Mouse (Mus musculus): ENCODE data around the gene Arid3b. TPM values are rescaled to one million over a fixed set of nuclear protein-coding genes. Genes with fewer than 3 reads are reported as not detected.

Gene Arid3b
- polyA plus RNA-seq, 2 experiments = 7.8 to 8.5 TPM

DNA sequence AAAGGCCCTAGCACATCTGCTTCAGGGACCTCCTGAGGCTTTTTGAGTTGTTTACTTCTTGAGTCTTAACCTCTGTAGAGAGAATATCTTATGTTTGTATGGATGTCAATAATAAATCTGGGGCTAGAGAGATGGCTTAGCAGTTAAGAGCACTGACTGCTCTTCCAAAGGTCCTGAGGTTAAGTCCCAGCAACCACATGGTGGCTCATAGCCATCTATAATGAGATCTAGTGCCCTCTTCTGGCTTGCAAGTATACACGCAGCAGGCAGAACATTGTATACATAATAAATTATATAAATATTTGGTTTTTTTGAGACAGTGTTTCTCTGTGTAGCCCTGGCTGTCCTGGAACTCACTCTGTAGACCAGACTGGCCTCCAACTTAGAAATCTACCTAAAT lies 62.4 kb downstream of the Arid3b start:
- 3% methylated on average over 1 of the region's 1 CpGs for WGBS (ENCODE audit: insufficient replicate concordance)

DNA sequence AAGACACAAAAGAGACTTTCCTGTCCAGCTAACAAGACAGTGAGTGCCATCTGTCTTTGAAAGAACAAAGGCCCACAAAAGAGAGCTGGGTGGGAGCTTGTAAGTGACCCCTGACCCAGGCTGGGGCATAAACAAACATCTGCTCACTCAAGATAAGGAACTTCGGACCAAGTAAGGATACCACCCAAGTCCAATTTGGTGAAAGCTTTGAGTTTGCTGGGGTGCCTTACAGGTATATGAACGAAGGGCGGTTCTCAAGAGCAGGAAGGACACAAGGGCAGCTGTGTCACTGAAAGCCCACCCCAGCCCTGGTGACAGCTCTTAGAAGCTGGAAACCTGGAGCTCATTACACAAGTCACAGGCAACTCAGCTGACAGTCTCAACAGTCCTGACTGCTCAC lies 62.8 kb downstream of the Arid3b start:
- Histone ChIP-seq H3K27me3 (ENCODE audit: control insufficient read depth, insufficient read depth, low read length) (no peaks in the 10 kb centered on the region), H3K4me2 (ENCODE audit: low read depth) (peak overlapping the region; percentile 45), H3K9ac (replicated peaks) (peak overlapping the region; percentile 52), H3K9me3 (ENCODE audit: control insufficient read depth, low read length) (no peaks in the 10 kb centered on the region), H3K4me3 (ENCODE audit: insufficient read depth in 1 of 2, low read depth in 2 of 2, low read length in 2 of 2) (no peak overlapping the region), H3K27ac (peak overlapping the region; percentile 100), H3K36me3 (replicated peaks; ENCODE audit: control insufficient read depth, insufficient read depth, low read depth) (no peaks in the 10 kb centered on the region), H3K4me1 (replicated peaks; ENCODE audit: control insufficient read depth in 2 of 2, insufficient read depth in 2 of 2, low read length in 1 of 2) (peaks cover 49 to 61% of the 10 kb centered on the region in 2 experiments)
- TF ChIP-seq CTCF (IDR thresholded peaks at IDR 0.05; ENCODE audit: low read depth) = no peak
- 0 out of 2 replicates have a peak, but pooled peaks have one; percentile 34 for TF ChIP-seq EP300 (IDR thresholded peaks at IDR 0.05; ENCODE audit: low read depth)
- DNase-seq (ENCODE audit: low read depth in 3 of 3, low spot score in 3 of 3) (peak in 2 of 3 experiments; percentile 29 to 50), ATAC-seq (ENCODE audit: insufficient read depth) (peak; percentile 5; the same call in 1 of the 2 replicates)
- WGBS (ENCODE audit: insufficient replicate concordance) = 50% methylated on average over 3 of the region's 3 CpGs

More for the DNA sequence above, 62.4 kb downstream of the Arid3b start:
- no peaks in the 10 kb centered on the region for H3K9me3 ChIP-seq (ENCODE audit: control insufficient read depth, low read length)
- H3K27me3 ChIP-seq (ENCODE audit: control insufficient read depth, insufficient read depth, low read length) = no peaks in the 10 kb centered on the region
- H3K9ac ChIP-seq (replicated peaks) = peak overlapping the region; percentile 52
- H3K36me3 ChIP-seq (replicated peaks; ENCODE audit: control insufficient read depth, insufficient read depth, low read depth) = no peaks in the 10 kb centered on the region
- H3K27ac ChIP-seq = peak overlapping the region; percentile 100
- peaks cover 45 to 57% of the 10 kb centered on the region in 2 experiments for H3K4me1 ChIP-seq (replicated peaks; ENCODE audit: control insufficient read depth in 2 of 2, insufficient read depth in 2 of 2, low read length in 1 of 2)
- peak overlapping the region; percentile 45 for H3K4me2 ChIP-seq (ENCODE audit: low read depth)
- peak; percentile 78 for TF ChIP-seq CTCF (IDR thresholded peaks at IDR 0.05; ENCODE audit: low read depth)
- TF ChIP-seq EP300 (IDR thresholded peaks at IDR 0.05; ENCODE audit: low read depth) = peak; percentile 3; the same call in 1 of the 2 replicates
- DNase-seq (ENCODE audit: low read depth in 3 of 3, low spot score in 3 of 3) (peak in 2 of 3 experiments; percentile 44 to 52), ATAC-seq (ENCODE audit: insufficient read depth) (no peak)
- no peak overlapping the region for H3K4me3 ChIP-seq (ENCODE audit: insufficient read depth in 1 of 2, low read depth in 2 of 2, low read length in 2 of 2)

DNA sequence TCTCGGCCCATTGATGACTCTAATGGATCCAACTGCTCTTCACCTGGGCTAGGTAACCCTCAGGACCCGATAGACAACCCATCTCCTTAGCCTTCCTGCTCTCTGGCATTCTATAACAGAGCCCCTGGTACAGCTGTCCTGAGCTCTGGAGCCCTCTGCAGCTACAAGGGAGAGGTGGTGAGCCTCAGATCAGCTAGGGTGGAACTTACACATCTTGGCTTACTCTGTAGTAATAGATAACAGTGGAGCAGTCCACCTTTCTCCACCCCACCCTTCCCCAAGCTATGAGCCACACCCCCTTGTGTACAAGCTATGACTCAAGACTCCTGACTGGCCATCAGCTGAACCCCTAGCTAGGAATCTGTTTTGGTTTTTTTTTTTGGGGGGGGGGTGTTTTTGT lies 65.8 kb downstream of the Arid3b start:
- ATAC-seq (ENCODE audit: insufficient read depth) = peak; percentile 74
- peak overlapping the region; percentile 82 for H3K9ac ChIP-seq (replicated peaks)
- H3K36me3 ChIP-seq (replicated peaks; ENCODE audit: control insufficient read depth, insufficient read depth, low read depth) = no peaks in the 10 kb centered on the region
- H3K27ac ChIP-seq = peak overlapping the region; percentile 100
- TF ChIP-seq EP300 (IDR thresholded peaks at IDR 0.05; ENCODE audit: low read depth) (peak; percentile 64), CTCF (IDR thresholded peaks at IDR 0.05; ENCODE audit: low read depth) (peak; percentile 38)
- H3K4me2 ChIP-seq (ENCODE audit: low read depth) = peak overlapping the region; percentile 84
- DNase-seq (ENCODE audit: low read depth in 3 of 3, low spot score in 3 of 3) = peak; percentile 78 to 82 (median 81)
- no peaks in the 10 kb centered on the region for H3K27me3 ChIP-seq (ENCODE audit: control insufficient read depth, insufficient read depth, low read length)
- H3K4me1 ChIP-seq (replicated peaks; ENCODE audit: control insufficient read depth in 2 of 2, insufficient read depth in 2 of 2, low read length in 1 of 2) = peaks cover 70 to 78% of the 10 kb centered on the region in 2 experiments
- H3K4me3 ChIP-seq (ENCODE audit: insufficient read depth in 1 of 2, low read depth in 2 of 2, low read length in 2 of 2) = peak overlapping the region; percentile 34 to 36
- no peaks in the 10 kb centered on the region for H3K9me3 ChIP-seq (ENCODE audit: control insufficient read depth, low read length)
- WGBS (ENCODE audit: insufficient replicate concordance) = 44% methylated on average over 2 of the region's 2 CpGs

DNA sequence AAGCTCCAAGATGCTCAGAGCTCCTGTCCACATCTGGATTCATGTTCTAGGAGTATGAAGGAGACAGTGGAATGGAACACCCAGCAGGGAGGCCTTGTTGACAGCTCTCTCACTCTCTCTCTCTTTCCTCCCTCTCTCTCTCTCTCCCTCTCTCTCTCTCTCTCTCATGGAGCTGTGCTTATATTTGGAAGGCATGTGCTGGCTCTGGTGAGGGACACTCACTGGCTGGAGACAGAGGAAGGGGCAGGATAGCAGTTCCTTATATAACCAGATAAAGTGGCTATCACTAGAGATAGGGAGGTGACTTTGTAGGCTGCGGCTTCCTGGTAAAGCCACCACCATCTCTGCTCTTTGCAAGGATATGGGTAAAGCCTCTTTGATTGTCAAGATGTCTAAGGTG lies 66.4 kb downstream of the Arid3b start:
- WGBS (ENCODE audit: insufficient replicate concordance) = 4% methylated on average over 1 of the region's 1 CpGs
- Histone ChIP-seq H3K4me2 (ENCODE audit: low read depth) (peak overlapping the region; percentile 84), H3K27ac (peak overlapping the region; percentile 100), H3K4me1 (replicated peaks; ENCODE audit: control insufficient read depth in 2 of 2, insufficient read depth in 2 of 2, low read length in 1 of 2) (peaks cover 70 to 78% of the 10 kb centered on the region in 2 experiments), H3K9ac (replicated peaks) (peak overlapping the region; percentile 82), H3K4me3 (ENCODE audit: insufficient read depth in 1 of 2, low read depth in 2 of 2, low read length in 2 of 2) (peak overlapping the region; percentile 32 to 35), H3K36me3 (replicated peaks; ENCODE audit: control insufficient read depth, insufficient read depth, low read depth) (no peaks in the 10 kb centered on the region), H3K9me3 (ENCODE audit: control insufficient read depth, low read length) (no peaks in the 10 kb centered on the region), H3K27me3 (ENCODE audit: control insufficient read depth, insufficient read depth, low read length) (no peaks in the 10 kb centered on the region)
- peak; percentile 12; the same call in 1 of the 2 replicates for ATAC-seq (ENCODE audit: insufficient read depth)
- TF ChIP-seq EP300 (IDR thresholded peaks at IDR 0.05; ENCODE audit: low read depth) (no peak), CTCF (IDR thresholded peaks at IDR 0.05; ENCODE audit: low read depth) (no peak)
- peak; percentile 50 to 52 (median 51) for DNase-seq (ENCODE audit: low read depth in 3 of 3, low spot score in 3 of 3)

DNA sequence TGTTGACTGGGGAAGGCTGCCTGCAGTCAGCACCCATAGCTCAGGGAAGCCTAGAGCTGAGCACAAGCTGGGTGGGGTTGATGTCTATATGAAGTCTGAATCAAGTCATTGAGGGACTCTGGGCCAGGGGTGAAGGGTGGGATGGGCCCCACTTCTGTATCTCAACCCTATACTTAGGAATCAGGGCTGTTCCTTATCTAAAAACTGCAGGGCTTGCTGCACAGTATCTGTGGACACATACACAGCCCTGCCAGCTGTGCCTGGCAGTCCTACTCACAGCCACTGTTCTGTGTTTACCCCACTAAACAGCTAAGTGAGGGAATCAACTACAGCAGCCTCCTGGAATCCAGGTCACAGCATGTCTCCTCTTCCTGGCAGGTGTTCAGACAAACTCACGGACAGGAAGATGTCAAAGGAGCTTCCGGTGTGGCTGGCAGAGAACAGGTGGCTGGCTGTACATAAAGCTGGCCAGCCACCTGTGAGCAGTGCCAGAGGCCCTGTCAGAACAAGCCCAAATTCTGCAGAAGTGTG lies 67.0 kb downstream of the Arid3b start:
- peak overlapping the region; percentile 100 for H3K27ac ChIP-seq
- ATAC-seq (ENCODE audit: insufficient read depth) = peak; percentile 82

More for the DNA sequence above, 67.0 kb downstream of the Arid3b start:
- TF ChIP-seq CTCF (IDR thresholded peaks at IDR 0.05; ENCODE audit: low read depth) (no peak), EP300 (IDR thresholded peaks at IDR 0.05; ENCODE audit: low read depth) (peak; percentile 95)
- Histone ChIP-seq H3K36me3 (replicated peaks; ENCODE audit: control insufficient read depth, insufficient read depth, low read depth) (no peaks in the 10 kb centered on the region), H3K9me3 (ENCODE audit: control insufficient read depth, low read length) (no peaks in the 10 kb centered on the region), H3K27me3 (ENCODE audit: control insufficient read depth, insufficient read depth, low read length) (no peaks in the 10 kb centered on the region), H3K4me1 (replicated peaks; ENCODE audit: control insufficient read depth in 2 of 2, insufficient read depth in 2 of 2, low read length in 1 of 2) (peaks cover 67 to 72% of the 10 kb centered on the region in 2 experiments), H3K9ac (replicated peaks) (peak overlapping the region; percentile 82), H3K4me2 (ENCODE audit: low read depth) (peak overlapping the region; percentile 84), H3K4me3 (ENCODE audit: insufficient read depth in 1 of 2, low read depth in 2 of 2, low read length in 2 of 2) (peak overlapping the region; percentile 32 to 35)
- DNase-seq (ENCODE audit: low read depth in 3 of 3, low spot score in 3 of 3) = peak; percentile 85 to 86 (median 85)
- 27% methylated on average over 2 of the region's 2 CpGs for WGBS (ENCODE audit: insufficient replicate concordance)

All from liver, embryonic 14.5 days (tissue).